Mouse (Mus musculus): ENCODE results near the gene Llph.
"Not testable (repeated sequence)": the region's sequence is repeated elsewhere in the genome, so short reads cannot be mapped to it uniquely, and the experiment has no call there.

Gene Llph

DNA sequence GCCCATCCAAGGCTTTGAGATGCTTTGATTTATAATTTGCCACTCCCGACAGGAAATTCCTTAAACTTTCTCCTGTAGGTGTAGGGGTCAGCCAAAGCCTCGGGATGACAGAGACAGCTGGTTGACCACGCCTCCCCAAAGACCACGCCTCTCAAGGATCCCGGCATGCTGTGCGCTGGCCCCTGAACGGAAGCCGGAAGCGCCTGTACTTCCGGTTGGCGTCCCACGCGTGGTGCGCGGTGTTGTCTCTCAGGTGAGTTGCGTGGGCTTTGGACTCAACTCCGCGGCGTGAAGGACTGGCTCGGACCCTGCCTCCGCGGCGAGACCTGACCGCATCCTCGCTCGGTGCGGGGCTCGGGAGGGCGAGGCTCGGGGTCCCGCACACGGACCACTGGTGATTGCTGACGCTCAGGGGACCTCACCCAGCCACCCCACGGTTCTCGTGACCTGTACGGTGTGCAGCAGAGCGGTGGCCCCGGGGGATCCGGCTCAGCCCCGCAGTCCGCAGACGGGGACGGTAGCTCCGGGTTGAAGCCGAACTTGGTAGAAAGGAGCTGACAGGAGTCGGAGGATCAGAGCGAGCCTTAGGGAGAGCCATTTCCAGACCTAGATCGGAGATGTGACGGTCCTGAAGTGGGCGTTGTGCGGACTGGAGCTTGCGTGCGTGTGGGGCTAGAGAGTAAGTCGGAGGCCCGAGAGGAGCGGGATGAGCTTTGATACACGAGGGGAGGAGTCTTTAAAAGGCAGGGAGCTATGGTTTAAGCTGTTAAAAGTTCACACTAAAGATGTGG lies at the start of gene Llph:
Llph (plus strand) TSS at position 200 of the 791 bp plus-strand sequence.
- peak; percentile 92 for DNase-seq (ENCODE audit: low read depth, low spot score)

DNA sequence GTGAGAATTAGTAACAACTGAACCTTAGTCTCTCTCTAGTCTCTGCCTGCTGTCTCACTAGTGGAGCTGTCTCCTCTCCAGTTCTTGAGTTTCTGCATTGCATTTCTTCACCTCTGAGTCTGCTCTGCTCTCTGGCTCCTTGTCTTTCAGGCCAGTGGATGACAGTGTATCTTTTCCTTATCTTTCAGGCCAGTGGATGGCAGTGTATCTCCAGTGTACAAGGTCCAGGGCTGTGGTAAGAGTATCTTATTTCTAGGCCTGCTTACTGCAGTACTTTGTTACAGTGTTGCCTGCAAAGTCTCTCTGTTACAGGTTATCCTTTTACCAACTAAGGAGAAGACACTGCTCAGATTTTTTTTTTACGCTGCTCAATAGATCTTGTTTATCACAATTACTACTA lies 44.0 kb upstream of the Llph start:
- peak; percentile 58 for DNase-seq (ENCODE audit: low read depth, low spot score)

DNA sequence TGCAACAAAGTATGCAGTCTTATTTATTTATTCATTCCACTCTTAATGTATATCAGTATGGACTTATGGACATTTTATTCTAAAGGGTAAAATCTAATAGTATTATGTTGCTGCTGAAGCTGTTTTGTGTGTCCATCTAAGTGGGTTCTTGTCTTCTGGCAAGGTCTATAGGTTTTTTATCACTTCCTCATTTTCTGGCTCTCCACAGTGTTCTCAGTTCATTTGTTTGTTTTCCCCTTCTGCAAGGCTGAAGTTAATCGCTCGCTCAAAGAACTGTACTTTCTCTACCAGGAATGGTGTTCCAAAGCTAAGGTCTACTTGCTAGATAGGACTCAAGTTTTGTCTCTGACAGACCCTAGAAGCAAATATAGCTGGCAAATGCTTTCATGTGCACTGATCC lies 43.5 kb upstream of the Llph start:
- DNase-seq (ENCODE audit: low read depth, low spot score): no peak

DNA sequence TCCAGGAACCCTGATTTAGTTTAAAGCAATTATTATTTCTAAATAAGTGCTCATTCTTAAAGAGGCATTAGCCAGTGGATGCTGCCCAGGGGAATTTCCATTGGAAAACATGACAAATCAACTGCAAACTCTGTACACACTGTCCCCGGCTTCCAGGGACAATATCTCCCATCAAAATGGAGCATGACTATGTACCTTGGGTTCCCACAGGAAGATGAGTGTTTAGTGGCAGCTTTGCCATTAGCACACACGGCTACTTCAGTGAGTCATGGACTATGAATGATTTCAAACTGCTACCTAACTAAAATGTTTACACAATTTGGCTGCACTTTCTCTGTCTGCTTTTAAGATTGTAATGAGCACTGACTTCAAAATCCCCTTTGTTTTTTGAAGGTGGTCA lies 38.4 kb upstream of the Llph start:
- DNase-seq (ENCODE audit: low read depth, low spot score): no peak

DNA sequence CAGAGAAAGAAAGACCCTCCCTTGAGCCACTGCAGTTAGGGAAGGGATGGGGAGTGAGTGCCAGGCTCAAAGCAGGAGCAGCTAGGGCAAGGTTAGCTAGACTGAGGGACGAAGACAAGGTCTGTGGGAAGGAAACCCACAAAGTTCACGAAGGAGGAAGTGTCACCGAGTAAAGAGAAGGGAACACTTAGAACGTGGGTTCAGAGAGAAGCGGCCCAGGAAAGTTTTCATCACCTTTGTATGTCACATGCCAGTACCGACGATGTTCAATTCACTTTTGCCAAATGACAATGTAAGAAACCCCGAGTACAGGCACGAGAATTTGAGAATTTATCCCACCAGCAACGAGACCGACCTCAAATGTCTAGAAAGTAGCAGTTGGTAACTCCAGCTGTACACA lies 37.6 kb upstream of the Llph start:
- DNase-seq (ENCODE audit: low read depth, low spot score): peak; percentile 35

DNA sequence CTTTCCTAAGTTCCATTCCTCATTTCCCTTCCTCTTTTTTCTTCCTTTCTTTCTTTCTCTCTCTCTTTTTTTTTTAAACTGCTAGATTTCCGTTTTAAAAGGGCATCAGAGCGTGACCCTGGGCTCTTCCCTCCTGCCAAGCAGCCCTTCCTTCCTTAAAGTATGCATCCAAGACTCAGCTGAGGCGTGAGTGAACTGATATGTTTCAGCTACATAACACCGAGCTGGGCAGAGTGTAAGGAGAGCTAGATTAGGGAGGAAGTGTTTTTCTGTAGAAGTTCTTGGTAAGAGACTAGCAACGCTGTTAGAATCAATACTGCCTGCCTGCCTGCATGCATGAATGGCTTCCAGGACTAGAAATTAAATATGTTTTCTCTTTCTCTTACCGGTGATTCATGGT lies 37.1 kb upstream of the Llph start:
- DNase-seq (ENCODE audit: low read depth, low spot score): no peak

DNA sequence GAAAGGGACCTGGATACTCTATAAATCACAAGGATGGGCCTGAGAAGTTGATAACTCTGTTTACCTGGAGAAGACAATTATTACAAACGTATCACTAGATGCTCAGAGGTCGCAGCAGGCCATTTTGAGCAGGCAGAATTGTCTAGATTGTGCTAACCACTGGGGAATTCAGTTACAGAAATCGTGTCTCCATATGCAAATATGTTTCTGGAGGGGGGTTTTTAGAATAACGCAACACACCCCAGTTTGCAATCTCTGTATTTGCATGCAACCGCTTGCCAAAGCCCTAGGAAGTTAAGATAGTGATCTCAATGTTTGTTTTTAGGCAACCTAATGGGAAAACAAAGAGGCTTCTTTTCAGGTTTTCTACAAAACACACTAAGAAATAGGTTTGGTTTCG lies 35.7 kb upstream of the Llph start:
- DNase-seq (ENCODE audit: low read depth, low spot score): peak; percentile 35

DNA sequence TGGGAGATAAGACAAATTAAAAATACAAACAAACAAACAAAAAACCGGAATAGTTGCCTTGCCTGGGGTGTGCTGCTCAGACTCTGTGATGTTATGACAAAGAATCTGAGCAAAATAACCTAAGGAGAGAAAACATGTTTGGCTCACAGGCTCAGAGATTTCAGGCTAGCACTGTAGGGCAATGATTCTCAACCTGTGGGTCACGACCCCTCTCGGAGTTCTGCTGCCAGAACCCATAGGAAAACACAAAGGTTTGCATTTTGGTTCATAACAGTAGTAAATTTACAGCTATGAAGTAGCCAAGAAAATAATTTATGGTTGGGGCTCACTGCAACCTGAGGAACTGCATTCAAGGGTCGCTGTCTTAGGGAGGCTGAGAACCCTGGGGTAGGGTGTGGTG lies 34.6 kb upstream of the Llph start:
- DNase-seq (ENCODE audit: low read depth, low spot score): no peak

DNA sequence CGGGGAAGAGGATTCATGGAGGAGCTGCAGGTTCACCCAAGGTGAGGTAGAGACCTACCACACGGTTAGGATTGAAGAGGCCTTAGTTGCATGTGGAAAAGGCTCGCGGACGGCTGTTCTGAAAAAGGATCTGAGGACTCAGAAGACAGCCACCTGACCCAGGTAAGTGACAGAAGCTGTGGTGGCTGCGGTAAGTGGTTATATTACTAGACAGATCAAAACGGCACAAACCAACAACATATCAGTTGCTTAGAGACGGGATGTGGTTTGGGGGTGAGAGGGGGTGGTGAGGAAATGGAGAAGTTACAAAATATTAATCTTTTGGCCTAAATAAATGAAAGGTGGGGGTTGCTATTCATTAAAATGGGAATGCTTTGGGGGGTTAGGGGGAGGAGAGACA lies 33.6 kb upstream of the Llph start:
- peak; percentile 80 for DNase-seq (ENCODE audit: low read depth, low spot score)

DNA sequence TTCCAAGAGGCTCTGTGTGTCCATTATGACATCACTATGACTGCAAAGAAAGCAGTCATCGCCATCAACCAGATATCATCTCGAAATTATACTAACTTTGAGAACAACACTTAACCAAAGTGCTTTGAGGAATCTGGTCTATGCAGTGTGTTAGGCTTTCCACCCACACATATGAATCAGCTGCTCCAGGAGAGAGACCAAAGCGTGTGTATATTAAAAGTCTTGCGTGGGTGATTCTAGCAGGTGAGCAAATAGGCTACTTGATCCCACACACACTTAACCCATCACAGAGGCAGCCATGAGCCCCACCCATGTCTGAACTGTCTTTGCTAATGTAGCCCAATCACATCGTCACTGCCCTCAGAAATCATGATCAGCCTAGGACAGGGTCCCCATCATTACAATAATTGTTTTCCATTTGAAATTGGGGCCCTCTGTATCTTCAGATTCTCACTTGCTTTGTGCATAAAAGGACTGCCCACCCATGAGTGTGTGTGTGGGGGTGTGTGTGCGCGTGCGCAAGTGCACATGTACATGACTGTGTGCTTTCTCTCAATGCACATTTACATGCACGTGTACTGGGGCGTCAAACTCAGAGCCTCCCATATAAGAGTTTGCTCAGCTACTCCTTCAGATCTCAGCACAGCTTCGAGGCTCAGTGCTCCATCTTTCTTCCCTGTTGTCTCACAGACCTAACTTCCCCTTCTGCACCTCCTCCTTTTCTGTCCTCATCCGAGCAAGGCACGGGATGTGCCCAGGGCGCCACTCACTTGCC lies 29.6 kb upstream of the Llph start:
- DNase-seq (ENCODE audit: low read depth, low spot score): peak; percentile 54

DNA sequence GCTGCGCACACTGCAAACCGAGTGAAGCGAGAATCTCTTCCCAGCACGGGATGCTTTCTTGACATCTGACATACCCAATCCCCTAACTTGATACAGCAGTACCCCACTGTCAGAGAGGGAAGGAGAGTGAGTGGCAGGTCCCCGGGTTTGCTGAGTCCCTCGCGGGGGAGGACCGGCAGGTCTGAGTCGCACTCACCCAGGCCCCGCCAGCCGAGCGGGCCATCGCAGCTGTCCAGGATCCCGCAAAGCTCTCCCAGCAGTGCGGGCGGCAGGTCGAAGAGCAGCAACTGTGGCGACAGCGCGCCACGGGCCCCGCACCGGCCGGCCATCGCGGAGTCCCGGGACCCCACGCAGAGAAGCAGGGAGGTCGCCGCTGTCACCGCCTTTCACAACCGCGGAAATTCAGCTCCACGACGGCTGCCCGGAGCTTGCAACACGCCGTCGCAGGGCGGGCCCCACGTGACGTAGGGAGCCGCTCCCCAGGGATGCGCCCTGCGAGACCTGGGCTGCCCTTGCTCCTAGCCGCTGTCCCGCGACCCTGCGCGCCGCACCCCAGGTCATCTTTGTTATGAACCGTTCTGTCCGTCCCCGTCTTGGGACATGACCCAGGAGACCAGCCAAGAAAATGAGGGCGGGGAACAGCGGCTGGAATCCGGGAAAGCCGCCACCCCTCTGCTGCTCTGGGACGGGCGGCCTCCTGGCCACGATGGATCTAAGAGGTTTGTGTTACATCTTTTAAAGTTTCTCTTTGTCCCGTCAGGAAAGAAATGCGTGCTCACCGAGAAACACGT lies 25.5 kb upstream of the Llph start, which contains the start of gene Tmbim4:
Tmbim4 (plus strand) TSS at position 460 of the 791 bp plus-strand sequence.
- DNase-seq (ENCODE audit: low read depth, low spot score): peak; percentile 72

DNA sequence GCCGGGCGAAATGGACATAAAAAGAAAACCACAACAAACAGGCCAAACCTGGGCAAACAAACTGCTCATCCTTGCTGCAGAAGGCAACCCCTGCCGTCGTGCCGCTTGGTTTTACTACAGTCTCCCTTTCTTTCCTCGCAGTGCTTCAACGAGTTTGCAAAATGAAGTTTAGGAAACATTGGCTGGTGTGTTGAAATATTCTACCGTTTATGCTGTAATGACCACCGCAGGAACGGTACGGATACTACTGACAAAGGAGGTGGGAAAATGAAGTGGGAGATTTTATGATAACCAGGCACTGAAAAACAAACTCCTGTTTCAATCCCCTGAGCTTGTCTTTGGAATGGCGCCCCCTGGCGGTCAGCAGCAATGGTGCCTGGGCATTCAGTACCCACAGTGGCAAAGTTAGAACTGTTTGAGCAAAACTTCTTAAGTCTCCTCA lies 24.9 kb upstream of the Llph start, which contains the start of gene Irak3:
Irak3 (minus strand) TSS at position 170 of the 442 bp plus-strand sequence.
- DNase-seq (ENCODE audit: low read depth, low spot score): peak; percentile 90

DNA sequence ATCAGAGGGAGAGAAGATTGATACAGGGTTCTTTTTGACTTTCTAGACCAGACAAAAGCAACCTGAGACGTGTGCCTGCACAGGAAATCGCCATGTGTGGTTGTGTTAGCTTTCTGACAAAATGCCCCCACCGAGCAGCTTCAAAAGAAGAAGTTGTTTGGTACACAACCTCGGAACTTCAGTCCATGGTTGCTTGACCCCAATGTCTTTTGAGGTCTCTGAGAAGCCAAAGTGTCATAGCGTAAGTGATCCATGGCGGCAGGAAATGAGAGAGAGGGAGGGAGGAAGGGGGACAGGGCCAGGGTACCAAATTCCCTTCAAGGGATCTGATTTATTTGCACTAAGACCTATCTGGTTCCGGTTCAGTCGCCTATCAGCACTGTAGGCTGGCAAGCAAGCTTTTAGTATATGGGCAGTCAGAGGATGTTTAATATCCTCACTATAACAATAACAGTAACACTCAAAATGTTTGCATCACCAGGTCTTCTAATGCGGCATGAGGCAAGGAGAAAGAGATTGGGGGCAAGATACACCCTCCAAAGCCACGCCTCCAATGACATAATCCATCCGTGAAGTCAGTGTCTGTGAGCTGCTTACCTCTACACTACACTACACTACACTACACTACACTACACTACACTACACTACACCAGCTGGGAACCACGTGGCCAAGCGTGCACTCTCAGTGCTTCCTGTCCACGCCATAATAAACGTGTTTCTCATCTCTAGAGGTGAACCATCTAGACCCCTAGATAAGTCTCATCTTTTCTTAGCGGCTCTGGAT lies 24.2 kb upstream of the Llph start:
- DNase-seq (ENCODE audit: low read depth, low spot score): no peak

DNA sequence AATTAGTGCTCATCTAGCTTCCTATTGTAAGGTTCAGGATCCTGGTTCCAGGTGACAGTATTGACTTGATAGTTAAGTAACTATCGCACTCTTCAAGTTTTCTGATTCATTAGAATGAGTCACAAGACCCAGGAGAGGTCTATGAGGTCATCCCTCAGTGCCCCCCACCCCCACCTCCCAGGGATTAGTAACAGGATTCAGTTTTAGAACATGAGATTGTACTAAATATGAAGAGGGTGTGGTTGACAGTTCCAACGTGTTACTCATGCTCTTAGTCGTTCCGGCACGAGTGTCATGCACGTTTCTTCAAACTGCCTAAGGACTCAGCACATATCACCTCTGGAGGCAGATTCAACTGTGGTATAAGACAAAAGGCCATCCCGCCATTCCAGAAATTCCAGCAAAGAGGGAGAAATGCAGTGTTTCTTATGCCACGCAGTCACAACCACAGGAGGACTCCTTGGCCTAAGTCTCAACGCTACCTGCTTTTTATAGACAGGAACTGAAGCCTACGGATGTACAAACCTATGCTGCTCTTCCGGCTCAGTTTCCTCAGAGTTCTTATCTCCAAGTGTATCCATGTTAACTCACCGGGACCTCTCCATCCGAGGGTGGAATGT lies 22.2 kb upstream of the Llph start:
- no peak for DNase-seq (ENCODE audit: low read depth, low spot score)

DNA sequence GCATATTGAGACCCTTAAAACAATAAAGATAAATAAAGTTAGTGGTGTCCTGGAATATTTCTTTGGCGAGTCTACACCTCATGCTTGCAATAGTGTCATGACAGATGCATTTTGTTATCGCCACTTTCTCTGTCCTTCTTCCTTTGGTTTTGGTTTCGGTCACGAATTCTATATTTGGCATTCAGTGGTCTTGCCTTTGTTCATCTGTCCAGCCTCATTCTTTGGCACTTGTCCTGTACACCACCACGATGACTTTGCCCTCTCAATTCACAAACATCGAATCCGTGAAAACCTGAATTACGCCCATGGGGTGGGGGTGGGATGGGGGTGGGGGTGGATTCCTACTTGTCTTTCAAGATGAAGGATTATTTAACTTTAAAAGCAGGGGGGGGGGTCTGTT lies 18.9 kb upstream of the Llph start:
- DNase-seq (ENCODE audit: low read depth, low spot score): no peak

DNA sequence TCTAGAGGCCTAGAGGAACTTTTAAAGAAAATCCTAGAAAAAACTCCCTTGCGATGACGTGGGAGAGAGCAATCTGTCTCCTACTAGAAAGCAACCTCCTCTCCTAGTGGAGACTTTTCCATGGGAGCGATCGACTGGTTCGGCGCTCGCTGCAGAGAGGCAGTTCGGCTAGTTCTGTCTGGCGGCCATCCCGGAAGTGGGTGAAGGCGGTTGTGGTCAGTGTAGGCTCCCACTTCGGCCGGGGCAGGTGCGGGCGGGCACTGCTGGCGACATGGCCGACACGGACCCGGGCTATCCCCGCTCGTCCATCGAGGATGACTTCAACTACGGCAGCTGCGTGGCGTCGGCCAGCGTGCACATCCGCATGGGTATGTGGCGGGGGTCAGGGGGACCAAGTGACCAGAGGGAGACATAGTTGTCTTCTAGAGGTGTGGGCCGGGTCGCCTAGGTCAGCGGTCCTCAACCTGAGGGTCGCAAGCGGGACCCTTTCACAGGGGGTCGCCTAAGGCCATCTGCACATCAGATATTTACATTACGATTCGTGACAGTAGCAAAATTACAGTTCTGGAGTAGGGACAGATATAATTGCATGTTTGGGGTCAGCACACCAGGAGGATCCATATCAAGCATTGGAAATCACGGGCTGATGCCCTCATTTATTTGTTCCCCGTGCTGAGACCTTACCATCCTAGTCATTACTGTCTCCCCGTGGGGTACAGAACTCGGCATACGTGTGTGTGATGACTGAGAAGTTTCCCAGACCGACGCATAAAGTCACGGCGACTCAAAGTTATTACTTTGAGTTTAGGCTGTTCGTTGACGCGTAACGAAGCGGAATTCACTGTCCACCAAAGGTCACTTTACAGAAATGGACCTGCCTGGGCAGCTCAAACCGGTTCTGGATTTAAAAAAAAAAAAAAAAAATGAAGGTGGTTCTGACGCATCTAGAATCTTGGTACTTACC lies 18.0 kb upstream of the Llph start:
- DNase-seq (ENCODE audit: low read depth, low spot score): peak; percentile 69

DNA sequence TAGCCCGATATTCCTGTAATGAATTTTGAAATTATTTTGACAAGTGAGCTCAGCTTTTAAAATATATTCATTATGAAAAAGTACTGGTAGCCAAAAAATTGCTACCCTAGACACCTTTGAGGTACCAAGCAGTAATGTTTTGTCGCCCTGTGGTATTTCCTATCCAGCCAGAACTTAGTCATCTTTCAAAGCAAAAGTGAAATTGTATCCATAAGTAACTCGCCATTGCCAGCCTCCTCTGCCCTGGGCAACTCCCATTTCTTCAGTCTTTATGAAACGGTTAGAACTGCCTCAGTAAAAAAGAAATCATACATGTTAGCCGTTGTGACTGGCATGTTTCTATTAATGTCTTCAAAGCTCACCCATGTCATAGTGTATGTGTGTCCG lies 17.3 kb upstream of the Llph start:
- peak; percentile 55 for DNase-seq (ENCODE audit: low read depth, low spot score)

DNA sequence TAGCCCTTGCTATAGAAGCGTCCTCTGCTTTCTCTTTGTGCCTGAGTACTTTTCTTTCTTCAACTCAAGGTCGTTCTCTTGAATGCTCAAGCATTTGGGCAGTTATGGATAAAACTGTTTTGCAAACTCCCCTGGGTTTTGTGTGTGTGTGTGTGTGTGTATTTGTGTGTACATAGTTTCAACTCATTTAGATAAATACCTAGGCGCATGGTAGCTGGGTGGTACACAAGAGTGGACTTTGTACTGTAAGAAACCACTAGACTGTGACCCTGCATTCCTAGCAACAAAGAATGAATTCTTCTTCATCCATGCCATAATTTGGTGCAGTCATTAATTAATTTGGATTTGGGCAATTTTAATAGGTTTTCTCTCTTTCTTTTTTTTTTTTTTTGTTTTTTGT lies 16.8 kb upstream of the Llph start:
- DNase-seq (ENCODE audit: low read depth, low spot score): no peak

DNA sequence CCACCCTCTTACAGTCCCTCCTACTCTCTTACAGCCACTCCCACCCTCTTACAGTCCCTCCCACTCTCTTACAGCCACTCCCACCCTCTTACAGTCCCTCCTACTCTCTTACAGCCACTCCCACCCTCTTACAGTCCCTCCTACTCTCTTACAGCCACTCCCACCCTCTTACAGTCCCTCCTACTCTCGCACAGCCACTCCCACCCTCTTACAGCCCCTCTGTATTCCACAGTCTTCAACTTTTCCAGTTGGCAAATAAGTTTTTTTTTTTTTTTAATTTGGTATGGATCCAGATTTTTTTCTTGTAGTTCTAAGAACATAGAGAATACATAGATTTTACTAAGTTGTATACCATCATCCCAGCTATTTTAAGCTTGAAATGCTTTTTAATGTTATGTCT lies 9.8 kb upstream of the Llph start:
- not testable (repeated sequence) for DNase-seq (ENCODE audit: low read depth, low spot score)

DNA sequence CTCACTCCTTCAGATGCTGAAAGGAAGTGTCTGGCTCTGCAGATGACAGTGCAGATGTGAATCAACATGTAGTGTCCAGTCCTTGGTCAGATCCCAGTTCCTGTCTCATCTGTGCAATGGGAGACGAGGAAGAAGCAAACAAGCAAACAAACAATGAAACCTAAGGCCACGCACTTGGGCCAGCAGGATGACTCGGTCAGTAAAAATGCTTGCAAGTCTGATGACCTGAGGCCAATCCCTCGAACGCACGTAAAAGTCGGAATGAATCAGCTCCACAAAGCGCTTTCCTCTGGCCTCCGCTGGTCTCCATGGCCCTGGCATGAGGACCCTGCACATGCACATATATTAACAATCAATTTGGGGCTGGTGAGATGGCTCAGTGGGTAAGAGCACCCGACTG lies 7.9 kb upstream of the Llph start:
- DNase-seq (ENCODE audit: low read depth, low spot score): no peak
